Mouse (Mus musculus) cerebellum, adult 2 months (tissue): ENCODE data around the gene Guf1. TPM values are rescaled to one million over a fixed set of nuclear protein-coding genes. Genes with fewer than 3 reads are reported as not detected.
A peak's percentile ranks its signal among the peaks of the same experiment; 100 is the strongest.

Source experiments
- DNase-seq, 2 experiments: peaks; one replicate each; pipeline ENCODE4 v3.0.0; 2021
- H3K27ac ChIP-seq: fragments of 200-500 bp; 2 replicates; pipeline ENCODE4 v1.5.1; 2012; ENCODE audit warnings: low read length, control low read depth, inconsistent platforms; ENCODE audit not compliant: insufficient read depth
- H3K27me3 ChIP-seq: fragments of 200-500 bp; 2 replicates; pipeline ENCODE4 v1.6.1; 2012; ENCODE audit warnings: inconsistent platforms, mild to moderate bottlenecking, low read length, moderate library complexity; ENCODE audit not compliant: control insufficient read depth, insufficient read depth
- H3K4me1 ChIP-seq: fragments of 200-500 bp; 2 replicates; pipeline ENCODE4 v1.6.1; 2011; ENCODE audit warnings: low read length; ENCODE audit not compliant: control insufficient read depth, insufficient read depth
- H3K4me3 ChIP-seq: fragments of 200-500 bp; replicated peaks from 2 replicates; pipeline ENCODE3; 2011; ENCODE audit warnings: mild to moderate bottlenecking, low read depth, low read length, control low read depth; ENCODE audit not compliant: insufficient read depth
- CTCF ChIP-seq: fragments of 200-500 bp; IDR thresholded peaks from 2 replicates; pipeline ENCODE4 v1.5.1; 2011; ENCODE audit warnings: low read depth, mild to moderate bottlenecking, control low read depth, low read length, moderate library complexity, borderline replicate concordance; ENCODE audit not compliant: insufficient read depth
- POLR2A ChIP-seq: fragments of 200-500 bp; IDR thresholded peaks from 2 replicates; pipeline ENCODE4 v1.6.1; 2011; ENCODE audit warnings: low read length, control low read depth, borderline replicate concordance; ENCODE audit not compliant: insufficient read depth
- WGBS: fragments of 180-500 bp; shearing (Covaris S2); methylation state at CpG from one replicate; pipeline ENCODE4 v1.1.7; 2018; 5-methylcytosine and 5-hydroxymethylcytosine counted together
- polyA plus RNA-seq: library from polyadenylated mRNA; depleted of rRNA; stranded (reverse); fragments of >200 nt; gene quantifications from 2 replicates; pipeline ENCODE4 v1.2.3, GENCODE M21; 2012; rRNA removed

Gene Guf1
- polyA plus RNA-seq = 29.3 and 30.7 TPM in 2 replicates

- Histone ChIP-seq H3K27ac (peak within 1 kb of the TSS; percentile 87), H3K4me1 (no peaks in the 10 kb centered on the region; the same call in none of the 2 replicates), H3K27me3 (no peaks in the 10 kb centered on the region), H3K4me3 (peak within 1 kb of the TSS; percentile 93)
- TF ChIP-seq CTCF (no peak; the same call in 1 of the 2 replicates), POLR2A (peak; percentile 89; the same call in 1 of the 2 replicates)
- DNase-seq = peak; percentile 97 to 99
- WGBS = 1% methylated on average over 72 of the region's 72 CpGs
These were observed at the start of gene Guf1 for GRCm38 (mm10) chr5:69556628-69557403. Guf1 (plus strand) TSS chr5:69556923.

- TF ChIP-seq CTCF (no peak), POLR2A (no peak)
- WGBS = 87% methylated on average over 3 of the region's 3 CpGs
- DNase-seq = no peak
These were observed 49.7 kb upstream of the Guf1 start for GRCm38 (mm10) chr5:69507045-69507444.

GRCm38 (mm10) chr5:69511631-69512030 lies 45.1 kb upstream of the Guf1 start:
- peak in 1 of 2 experiments; percentile 10 for DNase-seq
- 60% methylated on average over 3 of the region's 3 CpGs for WGBS

More at GRCm38 (mm10) chr5:69507045-69507444, 49.7 kb upstream of the Guf1 start:
- H3K27me3 ChIP-seq = no peaks in the 10 kb centered on the region
- no peak overlapping the region for H3K27ac ChIP-seq
- no peaks in the 10 kb centered on the region for H3K4me1 ChIP-seq
- no peak overlapping the region for H3K4me3 ChIP-seq

GRCm38 (mm10) chr5:69512203-69512602 lies 44.5 kb upstream of the Guf1 start:
- H3K27ac ChIP-seq = no peak overlapping the region
- 92% methylated on average over 4 of the region's 4 CpGs for WGBS
- H3K4me1 ChIP-seq = no peaks in the 10 kb centered on the region
- H3K27me3 ChIP-seq = no peaks in the 10 kb centered on the region
- DNase-seq = no peak
- no peak for TF ChIP-seq CTCF
- no peak for TF ChIP-seq POLR2A
- H3K4me3 ChIP-seq = no peak overlapping the region

More at GRCm38 (mm10) chr5:69511631-69512030, 45.1 kb upstream of the Guf1 start:
- Histone ChIP-seq H3K4me3 (no peak overlapping the region), H3K4me1 (no peaks in the 10 kb centered on the region), H3K27ac (no peak overlapping the region), H3K27me3 (no peaks in the 10 kb centered on the region)
- TF ChIP-seq CTCF (no peak), POLR2A (no peak)

GRCm38 (mm10) chr5:69520661-69521278 lies 36.0 kb upstream of the Guf1 start:
- TF ChIP-seq POLR2A (no peak), CTCF (peak; percentile 71)
- WGBS = 31% methylated on average over 7 of the region's 7 CpGs
- peak; percentile 59 to 69 for DNase-seq
- Histone ChIP-seq H3K4me1 (no peaks in the 10 kb centered on the region), H3K4me3 (no peak overlapping the region), H3K27ac (no peak overlapping the region), H3K27me3 (no peaks in the 10 kb centered on the region)

- DNase-seq = no peak
- WGBS = 75% methylated on average over 5 of the region's 5 CpGs
- TF ChIP-seq POLR2A (no peak), CTCF (no peak)
- H3K27ac ChIP-seq = no peak overlapping the region
- no peak overlapping the region for H3K4me3 ChIP-seq
- no peaks in the 10 kb centered on the region for H3K27me3 ChIP-seq
- no peaks in the 10 kb centered on the region for H3K4me1 ChIP-seq
These were observed 34.7 kb upstream of the Guf1 start for GRCm38 (mm10) chr5:69522064-69522463.

GRCm38 (mm10) chr5:69523944-69524343 lies 32.8 kb upstream of the Guf1 start:
- Histone ChIP-seq H3K27me3 (no peaks in the 10 kb centered on the region), H3K4me1 (no peaks in the 10 kb centered on the region), H3K4me3 (no peak overlapping the region), H3K27ac (no peak overlapping the region)
- TF ChIP-seq CTCF (peak; percentile 5; the same call in 1 of the 2 replicates), POLR2A (no peak)
- DNase-seq = no peak
